Mouse (Mus musculus) heart, postnatal 0 days (tissue): ENCODE measurements at regions not wholly inside any gene's neighbourhood (a gene's known extent, or its start where the extent isn't known, plus 50 kb on each side); places are given as distances from the start of the nearest gene placed in this dataset.

ENCODE experiments used
- ATAC-seq: fragments of 200-750 bp; cut with Nextera tagmentation; 2 replicates; pipeline ENCODE4 v1.8.0; 2017; ENCODE audit warnings: low read depth, moderate number of reproducible peaks, moderate library complexity; ENCODE audit not compliant: insufficient read depth
- DNase-seq: peaks from one replicate; pipeline ENCODE4 v3.0.0-alpha.2; 2016; ENCODE audit warnings: low spot score
- H3K27ac ChIP-seq: fragments of 300-500 bp; sonication (generic); 2 replicates; pipeline ENCODE4 v1.5.1; 2014; ENCODE audit warnings: low read depth, mild to moderate bottlenecking
- H3K27me3 ChIP-seq: fragments of 300-500 bp; sonication (generic); 2 replicates; pipeline ENCODE4 v1.6.1; 2014; ENCODE audit warnings: low read length, mixed read lengths; ENCODE audit not compliant: control insufficient read depth, insufficient read depth
- H3K36me3 ChIP-seq: fragments of 300-500 bp; sonication (generic); replicated peaks from 2 replicates; pipeline ENCODE4 v1.6.1; 2014; ENCODE audit warnings: low read length, mixed read lengths; ENCODE audit not compliant: control insufficient read depth, insufficient read depth
- H3K4me1 ChIP-seq: fragments of 300-500 bp; sonication (generic); 2 replicates; pipeline ENCODE4 v1.6.1; 2014; ENCODE audit warnings: antibody characterized with exemption; ENCODE audit not compliant: control insufficient read depth, insufficient read depth
- H3K4me2 ChIP-seq: fragments of 300-500 bp; sonication (generic); 2 replicates; pipeline ENCODE4 v1.6.1; 2014; ENCODE audit warnings: low read depth, mild to moderate bottlenecking, low read length, moderate library complexity
- H3K4me3 ChIP-seq: fragments of 300-500 bp; sonication (generic); 2 replicates; pipeline ENCODE4 v1.5.1; 2014; ENCODE audit warnings: low read depth, low read length
- H3K9ac ChIP-seq: fragments of 300-500 bp; sonication (generic); replicated peaks from 2 replicates; pipeline ENCODE4 v1.6.1; 2014; ENCODE audit warnings: low read depth, low read length, mixed read lengths
- H3K9me3 ChIP-seq: fragments of 300-500 bp; sonication (generic); replicated peaks from 2 replicates; pipeline ENCODE4 v1.6.1; 2016; ENCODE audit warnings: low read length; ENCODE audit not compliant: control insufficient read depth
- CTCF ChIP-seq: IDR thresholded peaks from 2 replicates; pipeline ENCODE4 v1.5.1; 2016; ENCODE audit warnings: antibody characterized with exemption, control low read depth, low read depth
- EP300 ChIP-seq: IDR thresholded peaks from 2 replicates; pipeline ENCODE4 v1.6.1; 2016; ENCODE audit warnings: antibody characterized with exemption, low read depth
- WGBS: fragments of 180-500 bp; shearing (Covaris S2); extraction: QIAGEN DNeasy Blood & Tissue Kit; methylation state at CpG from one replicate; pipeline ENCODE4 v1.1.7; 2014; 5-methylcytosine and 5-hydroxymethylcytosine counted together

GRCm38 (mm10) chr7:136676987-136677545 lies 217.3 kb upstream of the Mgmt start:
- no peaks in the 10 kb centered on the region for H3K4me1 ChIP-seq
- H3K27me3 ChIP-seq: 0 out of 2 replicates have a peak, but pooled peaks cover 8% of the 10 kb centered on the region
- no peak overlapping the region for H3K4me3 ChIP-seq
- DNase-seq (no peak), ATAC-seq (no peak)
- no peaks in the 10 kb centered on the region for H3K9me3 ChIP-seq
- 82% methylated on average over 17 of the region's 17 CpGs for WGBS
- H3K9ac ChIP-seq: no peak overlapping the region
- no peak for TF ChIP-seq EP300
- TF ChIP-seq CTCF: no peak
- no peak overlapping the region for H3K27ac ChIP-seq
- no peaks in the 10 kb centered on the region for H3K36me3 ChIP-seq
- no peak overlapping the region for H3K4me2 ChIP-seq

DNA sequence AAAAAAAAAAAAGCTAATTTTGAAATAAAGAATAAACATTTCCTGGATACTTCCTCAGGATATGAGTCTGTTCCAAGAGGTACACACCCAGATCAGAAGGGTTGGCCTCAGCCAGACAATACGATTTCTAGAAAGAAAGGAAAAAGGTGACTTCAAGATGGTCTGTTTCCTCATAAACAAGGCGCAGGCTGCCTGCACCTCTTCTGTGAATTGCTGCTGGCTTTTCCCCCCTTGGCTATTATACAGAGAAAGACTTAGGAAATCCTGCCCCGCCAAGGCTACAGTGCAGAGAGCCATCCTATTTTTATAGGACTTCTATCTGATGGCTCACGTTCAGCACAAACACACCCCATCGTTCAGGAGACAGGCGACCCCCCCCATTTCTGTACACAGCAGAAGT lies 204.8 kb upstream of the Mgmt start:
- TF ChIP-seq CTCF: no peak
- peak; percentile 60; the same call in 1 of the 2 replicates for TF ChIP-seq EP300
- H3K4me3 ChIP-seq: peak overlapping the region; percentile 29
- DNase-seq (peak; percentile 41), ATAC-seq (peak; percentile 74; the same call in 1 of the 2 replicates)
- H3K27ac ChIP-seq: peak overlapping the region; percentile 76
- H3K4me2 ChIP-seq: peak overlapping the region; percentile 45
- no peaks in the 10 kb centered on the region for H3K36me3 ChIP-seq
- WGBS: 17% methylated on average over 6 of the region's 6 CpGs
- 0 out of 2 replicates have a peak, but pooled peaks cover 5% of the 10 kb centered on the region for H3K27me3 ChIP-seq
- no peaks in the 10 kb centered on the region for H3K9me3 ChIP-seq
- no peak overlapping the region for H3K9ac ChIP-seq
- peaks cover 7% of the 10 kb centered on the region; the same call in 1 of the 2 replicates for H3K4me1 ChIP-seq

GRCm38 (mm10) chr7:136706246-136706645 lies 188.2 kb upstream of the Mgmt start:
- Histone ChIP-seq H3K4me2 (no peak overlapping the region), H3K4me3 (no peak overlapping the region)

DNA sequence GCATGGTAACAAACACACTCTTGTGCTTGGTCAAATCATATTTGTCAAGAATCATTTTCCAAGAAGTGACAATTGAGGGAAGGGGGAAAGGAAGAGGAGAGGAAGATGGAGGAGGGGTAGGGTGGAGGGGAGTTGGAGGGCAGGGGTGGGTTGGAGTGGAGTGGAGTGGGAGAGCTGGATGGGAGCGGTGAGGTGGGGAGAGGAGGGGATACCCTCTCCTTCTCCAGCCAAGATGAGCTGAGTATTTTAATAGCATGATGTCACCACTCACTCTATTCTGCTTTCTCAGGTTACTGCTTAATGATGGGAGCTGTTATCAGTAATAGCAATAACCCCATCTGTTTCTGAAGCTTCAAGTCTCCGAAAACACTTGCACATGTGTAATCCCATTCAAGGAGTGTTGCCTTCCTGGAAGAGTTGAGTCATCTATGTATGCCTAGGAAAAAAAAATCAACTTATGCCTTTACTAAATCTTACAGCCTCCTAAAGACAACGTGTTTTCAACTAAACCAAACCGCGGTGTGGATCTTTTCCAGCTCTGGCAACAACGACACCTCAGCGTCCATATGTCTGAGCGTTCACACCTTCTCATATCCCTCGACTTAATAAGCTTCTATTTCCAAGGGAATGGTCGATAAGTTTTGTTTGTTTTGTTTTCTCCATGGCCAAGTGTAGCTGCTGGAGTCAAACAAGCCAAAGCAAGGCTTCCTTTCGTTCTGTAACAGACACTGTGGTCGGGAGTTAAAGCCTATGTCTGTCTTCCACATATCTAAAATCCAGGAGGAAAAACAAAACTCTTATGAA lies 187.0 kb upstream of the Mgmt start:
- H3K4me2 ChIP-seq: no peak overlapping the region
- no peaks in the 10 kb centered on the region for H3K4me1 ChIP-seq
- DNase-seq: peak; percentile 51
- H3K27me3 ChIP-seq: no peaks in the 10 kb centered on the region
- TF ChIP-seq EP300: no peak
- no peak for TF ChIP-seq CTCF
- peak; percentile 52; the same call in 1 of the 2 replicates for ATAC-seq
- no peaks in the 10 kb centered on the region for H3K36me3 ChIP-seq
- H3K9ac ChIP-seq: no peak overlapping the region
- 49% methylated on average over 12 of the region's 12 CpGs for WGBS
- H3K9me3 ChIP-seq: 0 out of 2 replicates have a peak, but pooled peaks cover under 1% of the 10 kb centered on the region
- H3K4me3 ChIP-seq: no peak overlapping the region
- H3K27ac ChIP-seq: peak overlapping the region; percentile 22

More at GRCm38 (mm10) chr7:136706246-136706645, 188.2 kb upstream of the Mgmt start:
- Histone ChIP-seq H3K36me3 (no peaks in the 10 kb centered on the region), H3K4me1 (no peaks in the 10 kb centered on the region), H3K27me3 (no peaks in the 10 kb centered on the region), H3K27ac (no peak overlapping the region), H3K9ac (no peak overlapping the region), H3K9me3 (0 out of 2 replicates have a peak, but pooled peaks cover 7% of the 10 kb centered on the region)
- 79% methylated on average over 1 of the region's 1 CpGs for WGBS
- TF ChIP-seq CTCF: no peak
- no peak for TF ChIP-seq EP300
- DNase-seq: no peak
- no peak for ATAC-seq

DNA sequence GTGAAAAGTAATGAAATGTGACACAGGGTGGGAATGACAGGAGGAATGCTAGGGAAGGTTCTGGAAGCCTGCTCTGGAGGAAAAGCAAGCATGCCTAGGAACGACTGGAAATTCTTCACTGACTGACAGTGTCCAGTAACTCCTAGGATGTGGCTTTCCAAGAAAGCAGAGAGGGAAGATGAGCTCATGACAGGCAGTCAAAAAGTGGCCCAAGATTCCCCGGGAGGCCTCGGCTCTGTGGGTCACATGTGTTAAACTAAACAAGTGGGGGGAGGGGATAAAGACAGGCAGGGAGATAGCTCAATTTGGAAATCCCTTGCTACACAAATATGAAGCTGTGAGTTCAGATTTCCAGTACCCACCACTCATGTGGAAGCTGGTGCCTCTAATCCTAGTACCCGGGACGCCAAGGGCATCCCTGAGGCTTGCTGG lies 186.4 kb upstream of the Mgmt start:
- H3K4me3 ChIP-seq: no peak overlapping the region
- H3K4me2 ChIP-seq: no peak overlapping the region
- no peaks in the 10 kb centered on the region for H3K4me1 ChIP-seq
- DNase-seq (peak; percentile 20), ATAC-seq (peak; percentile 45; the same call in 1 of the 2 replicates)
- TF ChIP-seq CTCF (no peak), EP300 (no peak)
- peak overlapping the region; percentile 9 for H3K27ac ChIP-seq
- no peaks in the 10 kb centered on the region for H3K9me3 ChIP-seq
- 30% methylated on average over 5 of the region's 5 CpGs for WGBS
- no peaks in the 10 kb centered on the region for H3K36me3 ChIP-seq
- no peak overlapping the region for H3K9ac ChIP-seq
- no peaks in the 10 kb centered on the region for H3K27me3 ChIP-seq
